Mouse (Mus musculus) heart, adult 8-10 months (tissue): ENCODE measurements at regions not wholly inside any gene's neighbourhood (a gene's known extent, or its start where the extent isn't known, plus 50 kb on each side); places are given as distances from the start of the nearest gene placed in this dataset.

Source experiments
- DNase-seq: peaks from one replicate; pipeline ENCODE4 v3.0.0; 2022; ENCODE audit warnings: low spot score

DNA sequence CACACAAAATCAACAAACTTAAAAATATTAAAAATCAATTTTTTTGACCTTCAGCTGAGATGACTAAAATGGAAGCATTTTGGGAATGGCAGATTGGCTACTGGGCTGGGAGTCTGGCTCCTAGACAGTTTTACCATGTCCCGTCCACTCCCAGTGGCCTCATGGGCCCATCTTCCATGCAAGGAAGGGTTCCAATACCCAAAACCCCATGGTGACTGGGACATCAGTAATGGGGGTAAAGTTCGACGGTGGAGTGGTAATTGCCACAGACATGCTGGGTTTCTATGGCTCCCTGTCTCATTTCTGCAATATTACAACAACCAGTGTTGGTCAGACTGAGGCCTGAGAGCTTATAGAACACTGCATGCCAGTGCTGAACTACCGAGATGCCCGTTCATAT, 82.2 kb downstream of the Il20rb start:
- DNase-seq, result no peak

DNA sequence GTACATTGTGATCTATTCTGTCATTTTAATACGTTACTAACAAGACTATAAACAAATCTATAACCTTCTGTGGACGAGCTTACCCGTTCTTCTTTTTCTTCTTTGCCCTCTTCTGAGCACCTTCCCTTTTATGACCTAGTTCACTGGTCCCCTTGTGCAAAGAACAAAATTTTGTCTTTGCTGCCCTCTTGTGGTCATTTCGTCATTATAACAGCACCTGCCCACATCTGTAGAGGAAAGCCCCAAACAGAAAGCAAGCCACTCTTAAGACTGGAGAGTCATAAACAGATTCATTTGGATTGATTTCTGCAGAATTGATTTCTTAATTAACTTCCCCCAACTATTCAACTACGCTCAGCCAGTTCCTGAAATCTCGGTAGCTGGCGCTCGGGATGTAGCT, 86.2 kb downstream of the Il20rb start:
- peak; percentile 67 for DNase-seq

DNA sequence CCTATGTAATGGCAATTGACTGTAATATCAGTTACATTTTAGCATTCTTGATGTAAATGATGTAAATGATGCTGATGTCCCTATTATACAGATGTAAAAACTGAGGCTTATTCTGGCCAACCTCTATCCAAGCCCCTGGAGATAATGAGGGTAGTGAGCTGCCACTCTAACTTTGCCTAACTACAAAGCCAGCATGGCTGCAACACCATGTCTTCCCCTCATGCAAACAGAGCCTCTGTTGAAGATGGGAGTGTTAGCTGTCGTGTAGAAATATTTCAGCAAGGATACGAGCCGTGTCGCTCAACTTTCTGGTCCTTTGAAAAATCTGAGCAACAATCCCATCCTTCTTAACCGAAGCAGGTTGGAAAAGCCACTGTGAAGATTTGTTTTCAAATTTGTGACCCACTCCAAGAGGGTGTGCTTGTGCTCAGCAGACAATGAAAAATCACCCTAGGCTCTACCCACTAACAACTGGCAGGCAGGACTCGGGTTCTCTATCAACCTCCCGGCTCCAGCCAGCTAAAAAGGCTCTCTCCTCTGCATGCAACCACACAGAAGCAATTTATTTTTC, 90.2 kb downstream of the Il20rb start:
- no peak for DNase-seq

DNA sequence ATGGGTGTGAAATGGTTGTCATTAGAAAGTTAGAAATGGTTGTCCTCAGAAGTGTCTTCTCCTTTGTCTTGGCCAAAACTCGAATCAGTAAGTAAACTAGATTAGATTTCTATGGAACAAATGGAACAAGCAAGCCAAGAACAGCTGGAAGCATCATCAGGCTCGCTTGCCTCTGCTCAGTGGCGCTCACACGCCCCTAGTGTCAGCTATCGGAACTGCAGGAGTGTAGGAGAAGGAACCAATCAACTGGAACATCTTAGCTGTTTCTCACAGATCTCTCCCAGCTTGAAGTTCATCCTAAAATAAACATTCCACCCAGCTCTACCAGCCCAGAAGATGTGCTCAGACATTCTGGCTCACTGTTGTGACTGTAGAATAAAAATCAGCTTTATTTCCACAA, 90.9 kb downstream of the Il20rb start:
- DNase-seq, result peak; percentile 69

DNA sequence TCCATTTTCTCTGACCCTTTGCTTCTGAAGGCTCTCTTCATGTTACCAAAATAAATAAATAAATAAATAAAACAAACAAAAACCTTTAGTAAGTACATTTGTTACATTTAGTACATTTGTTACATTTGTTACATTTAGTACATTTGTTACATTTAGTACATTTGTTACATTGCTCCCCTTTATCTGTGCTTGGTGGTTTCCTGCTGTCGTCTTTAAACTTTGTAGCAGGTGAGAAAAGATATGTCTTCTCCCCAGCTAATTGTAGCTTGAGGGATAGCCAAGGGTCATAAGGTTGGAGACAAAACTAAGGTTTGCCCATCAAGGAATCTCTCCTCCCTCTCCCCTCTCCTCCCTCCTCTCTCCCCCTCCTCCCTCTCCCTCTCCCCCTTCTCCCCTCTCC, 92.0 kb downstream of the Il20rb start:
- no peak for DNase-seq

DNA sequence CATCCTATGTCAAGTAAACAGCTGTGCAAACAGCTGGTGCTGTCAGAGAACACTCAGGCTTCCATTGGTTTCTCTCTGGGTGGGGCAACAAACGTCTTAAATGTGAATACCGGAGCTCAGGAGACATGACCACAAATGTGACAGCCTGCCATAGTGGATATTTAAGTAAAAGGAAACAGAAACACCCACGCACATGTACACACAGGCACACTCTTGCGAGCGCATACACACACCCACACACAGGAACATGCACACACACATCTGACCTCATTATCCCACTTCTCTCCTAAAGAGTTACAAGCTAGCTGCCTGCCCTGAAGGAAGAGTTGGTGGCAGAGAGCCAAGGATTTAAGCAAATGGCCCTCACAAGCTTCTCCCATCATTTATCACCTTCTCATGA, 92.4 kb downstream of the Il20rb start:
- DNase-seq, result no peak

DNA sequence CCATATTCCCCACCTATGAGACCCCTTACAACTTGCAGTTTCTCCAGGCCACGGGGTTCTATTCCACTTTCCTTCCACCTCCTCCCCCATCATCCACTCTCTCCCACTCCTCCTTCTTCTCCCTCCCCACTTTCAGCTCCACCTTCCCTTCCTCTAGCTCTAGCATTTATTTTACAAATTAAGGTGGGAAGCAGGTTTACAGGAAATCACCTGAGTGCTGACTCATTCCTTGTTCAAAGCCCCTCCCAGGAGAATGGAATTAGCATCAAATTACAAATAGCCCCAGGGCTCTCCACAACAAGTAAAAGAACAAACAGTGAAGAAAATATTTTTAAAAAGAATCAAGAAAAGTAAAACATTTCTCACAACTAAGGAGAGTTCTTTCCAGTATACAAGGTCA, 94.3 kb downstream of the Il20rb start:
- DNase-seq, result no peak

DNA sequence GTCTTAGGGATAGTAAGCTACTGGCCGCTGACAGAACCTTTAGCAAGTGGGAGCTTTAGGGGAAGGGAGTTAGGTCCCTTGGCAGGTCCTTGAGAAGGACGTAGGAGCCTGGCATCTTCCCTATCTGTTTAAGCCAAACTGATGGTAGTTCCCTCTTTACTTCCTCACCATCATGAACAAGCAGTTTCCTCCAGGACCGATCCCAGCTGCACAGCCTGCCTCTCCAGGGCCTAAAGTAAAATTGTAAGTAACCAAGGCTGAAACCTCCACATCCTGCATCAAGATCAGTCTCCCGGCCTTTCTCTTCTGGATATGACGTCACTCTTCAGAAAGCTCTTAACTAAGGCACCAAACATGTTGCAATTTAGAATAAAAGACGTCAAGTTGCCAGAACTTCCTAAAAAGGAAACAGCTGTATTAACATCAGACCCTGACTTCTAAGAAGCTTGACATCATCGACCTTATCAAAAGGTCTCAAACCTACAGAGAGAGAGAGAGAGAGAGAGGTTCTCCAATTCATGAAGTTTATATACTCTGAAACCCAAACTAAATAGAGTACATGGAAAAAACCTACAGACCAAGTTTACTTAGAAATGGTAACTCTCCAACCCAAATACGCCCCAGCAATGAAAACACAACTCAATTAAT, 94.9 kb downstream of the Il20rb start:
- DNase-seq, result no peak

DNA sequence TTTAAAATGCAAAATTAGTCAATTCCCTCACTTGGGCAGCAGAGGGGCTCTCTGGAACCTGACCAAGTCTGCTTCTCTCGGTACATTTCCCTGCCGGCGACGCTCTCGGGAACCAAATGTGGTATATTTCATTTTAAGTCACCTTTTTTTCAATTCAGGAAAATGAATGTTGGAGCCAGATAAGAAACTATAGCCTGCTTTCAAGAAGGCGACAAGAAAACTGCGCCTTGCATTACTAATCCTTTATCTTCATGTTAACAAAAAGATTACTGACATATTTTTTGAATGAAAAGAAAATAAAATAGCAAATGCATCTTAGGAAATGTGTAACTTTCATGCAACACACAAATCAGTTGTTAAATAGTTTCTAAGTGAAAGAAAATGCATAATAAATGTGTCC, 98.2 kb downstream of the Il20rb start:
- no peak for DNase-seq

DNA sequence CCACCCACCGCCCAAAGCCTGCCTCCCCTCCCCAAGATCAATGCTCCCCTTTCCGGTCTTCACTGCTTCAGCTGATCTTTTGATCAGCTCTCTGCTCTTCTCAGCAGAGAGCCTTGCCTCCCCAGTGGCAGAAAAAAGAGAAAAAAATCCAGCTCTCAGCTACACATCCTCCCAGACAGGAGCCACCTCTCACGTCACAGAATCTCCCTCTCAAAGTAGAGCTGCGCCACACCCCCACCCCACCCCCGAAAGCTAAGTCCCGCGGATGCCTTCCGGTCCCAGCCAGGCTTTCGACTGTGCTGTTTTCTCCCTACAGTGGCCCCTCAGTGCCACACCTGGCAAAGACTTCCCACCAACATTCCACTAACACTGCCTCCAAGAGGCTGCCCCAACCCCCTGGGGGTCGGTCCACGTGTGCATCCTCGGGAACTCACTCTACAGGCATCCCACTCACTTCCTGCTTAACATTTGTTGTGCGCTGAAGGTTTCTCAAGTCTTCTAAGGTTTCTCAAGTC, 99.4 kb downstream of the Il20rb start:
- no peak for DNase-seq

DNA sequence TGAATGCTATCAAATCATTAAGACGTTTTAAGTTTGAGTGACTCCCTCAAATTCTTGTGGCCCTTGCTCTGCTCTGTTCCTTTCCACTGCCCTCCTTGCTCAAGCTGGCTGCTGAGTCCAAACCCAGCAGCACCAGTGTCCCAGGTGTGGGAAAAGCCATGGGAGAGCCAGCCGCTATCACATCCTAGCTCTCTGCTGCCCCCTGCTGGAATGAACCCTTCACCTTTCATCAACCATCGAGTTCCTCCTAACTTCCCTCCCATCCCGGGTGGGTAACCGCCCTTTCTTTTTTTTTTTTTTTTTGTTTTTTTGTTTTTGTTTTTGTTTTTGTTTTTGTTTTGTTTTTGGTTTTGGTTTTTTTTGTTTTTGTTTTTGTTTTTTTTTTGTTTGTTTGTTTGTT, 104.1 kb downstream of the Il20rb start:
- peak; percentile 21 for DNase-seq

DNA sequence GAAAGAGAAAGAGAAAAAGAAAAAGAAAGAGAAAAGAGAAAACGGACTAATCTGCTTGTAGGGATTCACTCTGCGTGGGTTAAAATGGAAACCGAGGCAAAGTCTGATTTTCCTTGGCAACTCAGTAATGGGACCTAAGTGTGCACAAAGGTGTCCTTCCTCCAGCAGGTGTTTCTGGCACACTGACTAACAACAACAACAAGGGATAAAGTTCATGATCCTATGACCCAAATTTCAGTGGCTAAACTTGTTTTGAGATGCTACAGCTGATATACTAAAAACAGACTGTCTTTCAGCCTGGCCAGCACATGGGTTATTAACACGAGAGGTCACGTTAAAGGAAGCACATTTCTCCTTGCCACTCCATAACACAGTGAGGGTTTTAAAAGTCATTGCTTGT, 116.7 kb downstream of the Il20rb start:
- DNase-seq, result no peak

DNA sequence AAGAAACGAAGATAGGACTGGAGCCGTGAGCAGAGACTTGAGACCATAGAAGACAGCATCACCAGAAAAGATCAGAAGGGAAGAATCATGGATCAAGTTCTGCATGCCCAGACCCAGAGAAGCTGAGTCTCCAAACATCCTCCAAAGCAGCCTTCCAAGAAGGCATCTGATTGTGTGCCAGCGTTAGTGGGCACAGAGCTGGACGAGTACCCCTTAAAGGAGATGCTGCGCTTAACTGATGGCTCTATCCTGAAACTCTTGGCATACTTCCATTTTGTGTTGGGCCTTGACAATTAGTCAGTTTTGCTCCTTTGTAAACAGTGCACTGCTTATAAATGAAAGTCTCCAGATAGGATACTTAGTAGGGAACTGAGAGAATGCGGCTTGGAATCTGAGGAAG, 119.8 kb downstream of the Il20rb start:
- no peak for DNase-seq

DNA sequence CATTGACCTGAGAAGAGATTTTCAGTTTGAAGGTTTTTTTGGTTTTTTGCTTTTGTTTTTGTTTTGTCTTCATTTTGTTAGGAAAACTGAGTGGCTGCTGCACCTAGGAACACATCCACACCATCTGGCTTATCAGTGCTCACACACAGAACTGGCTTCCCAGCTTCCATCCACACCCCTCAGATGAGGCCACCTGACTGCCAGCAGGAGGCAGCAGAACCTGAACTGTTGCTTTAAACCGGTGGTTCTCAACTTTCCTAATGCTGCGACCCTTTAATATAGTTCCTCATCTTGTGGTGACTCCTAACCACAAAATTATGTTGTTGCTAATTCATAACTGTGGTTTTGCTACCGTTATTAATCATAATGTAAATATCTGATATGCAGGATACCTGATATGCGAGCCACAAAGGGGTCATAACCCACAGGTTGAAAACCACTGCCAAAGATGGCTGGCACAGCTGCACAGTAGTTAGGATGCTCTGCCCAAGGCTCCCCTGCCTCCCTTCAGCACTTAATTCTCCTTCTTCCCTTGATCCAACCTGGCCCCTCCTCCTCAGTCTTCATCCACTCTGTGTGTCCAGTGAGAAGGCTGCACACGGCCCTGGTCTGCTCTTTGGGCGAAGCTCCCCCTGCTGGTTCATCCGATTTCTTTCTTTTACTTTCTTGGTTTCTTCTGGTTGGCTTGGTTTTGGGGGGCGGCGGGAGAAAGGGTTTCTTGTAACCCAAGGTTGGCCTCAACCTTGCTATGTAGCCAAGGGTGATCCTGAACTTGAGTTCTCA, 126.5 kb downstream of the Il20rb start:
- DNase-seq, result no peak

DNA sequence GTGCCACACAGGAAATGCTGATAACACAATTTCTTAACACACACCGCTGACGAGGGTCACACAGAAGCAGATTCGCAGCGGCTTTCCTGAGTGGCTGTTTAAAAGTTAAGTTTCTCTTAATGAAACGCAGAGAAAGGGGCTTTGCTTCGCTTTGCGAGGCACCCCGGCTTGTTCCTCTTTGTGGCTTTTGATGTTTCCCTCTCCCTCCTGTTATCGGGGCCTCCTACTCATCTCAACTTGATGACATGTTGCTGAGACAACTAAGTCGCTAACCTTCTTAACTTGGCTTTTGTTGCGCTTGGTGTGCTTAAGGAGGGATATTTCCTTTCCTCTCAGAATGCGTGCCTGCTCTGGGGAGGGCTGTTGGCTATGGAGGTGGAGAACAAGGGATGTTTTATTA, 129.0 kb downstream of the Il20rb start:
- no peak for DNase-seq

DNA sequence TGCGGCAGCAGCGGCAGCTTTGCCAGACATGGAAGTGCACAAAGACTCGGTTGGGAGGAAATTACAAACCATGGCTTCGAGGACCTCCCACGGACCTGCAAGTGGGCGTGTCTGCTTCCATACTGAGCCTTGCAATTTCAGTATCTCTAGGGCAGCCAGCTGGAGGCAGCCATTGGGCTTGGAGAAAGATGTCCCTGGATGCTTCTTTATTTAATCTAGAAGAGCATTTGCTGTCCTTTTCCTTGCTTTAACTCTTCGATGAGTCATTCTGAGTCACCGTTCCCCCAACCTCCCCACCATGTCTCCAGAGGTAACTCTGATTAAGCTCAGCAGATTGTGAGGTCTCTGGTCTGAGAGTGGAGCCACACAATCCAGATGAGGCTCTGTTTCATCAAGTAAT, 145.8 kb downstream of the Il20rb start:
- no peak for DNase-seq

DNA sequence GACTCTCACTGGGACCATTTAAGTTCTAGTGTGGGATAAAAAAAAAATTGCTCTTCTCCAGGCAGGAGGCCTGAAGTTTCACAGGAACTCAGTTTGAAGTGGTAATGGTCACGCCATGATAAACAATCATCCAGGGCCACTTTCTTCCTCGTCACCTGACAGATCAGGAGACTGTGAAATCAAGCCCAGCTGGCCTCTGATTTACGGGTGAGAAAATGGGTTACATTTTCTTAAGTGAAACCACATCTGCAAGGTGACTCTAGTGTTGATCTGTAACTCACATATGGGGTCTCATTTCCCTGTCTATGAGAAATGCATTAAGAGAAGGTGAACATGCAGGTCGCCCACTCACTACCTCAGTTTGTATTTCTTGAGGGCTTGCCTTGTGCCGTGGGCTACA, 178.8 kb downstream of the Il20rb start:
- no peak for DNase-seq

DNA sequence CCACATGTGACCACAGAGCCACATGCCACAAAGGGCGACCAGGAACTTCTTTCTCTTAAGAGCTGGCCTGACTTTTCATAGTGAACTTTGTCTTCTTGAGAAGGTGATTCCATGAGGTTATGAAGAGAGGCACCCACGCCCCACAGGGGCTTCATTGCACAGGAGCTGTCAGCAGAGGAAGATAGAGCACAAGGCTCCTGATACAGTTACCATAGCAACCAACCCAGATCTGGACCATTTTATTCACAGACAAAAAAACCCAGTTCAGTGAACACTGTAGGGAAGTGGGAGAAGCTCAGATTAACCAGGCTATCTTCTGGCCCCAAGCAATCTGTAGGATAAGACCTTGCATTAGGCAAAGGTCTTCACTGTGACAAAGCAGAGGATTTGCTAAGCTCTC, 179.2 kb downstream of the Il20rb start:
- no peak for DNase-seq

DNA sequence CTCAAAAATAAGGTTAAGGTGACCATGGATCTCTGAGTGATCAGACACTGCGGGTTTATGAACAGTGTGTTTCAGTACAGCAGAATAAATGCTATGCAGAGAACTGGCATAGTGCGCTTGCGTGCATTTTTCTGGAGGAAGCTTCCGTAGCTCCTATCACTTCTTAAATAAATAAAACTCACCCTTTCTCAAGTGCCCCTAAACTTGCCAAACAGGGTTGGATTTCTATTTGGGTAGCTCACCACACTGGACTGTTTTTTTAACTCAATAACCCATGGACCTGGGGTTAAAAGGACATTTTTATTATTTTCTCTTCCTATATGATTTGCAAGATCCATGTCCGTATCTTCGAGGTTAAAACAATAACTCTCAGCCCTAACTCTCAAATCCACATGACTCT, 182.8 kb downstream of the Il20rb start:
- no peak for DNase-seq

DNA sequence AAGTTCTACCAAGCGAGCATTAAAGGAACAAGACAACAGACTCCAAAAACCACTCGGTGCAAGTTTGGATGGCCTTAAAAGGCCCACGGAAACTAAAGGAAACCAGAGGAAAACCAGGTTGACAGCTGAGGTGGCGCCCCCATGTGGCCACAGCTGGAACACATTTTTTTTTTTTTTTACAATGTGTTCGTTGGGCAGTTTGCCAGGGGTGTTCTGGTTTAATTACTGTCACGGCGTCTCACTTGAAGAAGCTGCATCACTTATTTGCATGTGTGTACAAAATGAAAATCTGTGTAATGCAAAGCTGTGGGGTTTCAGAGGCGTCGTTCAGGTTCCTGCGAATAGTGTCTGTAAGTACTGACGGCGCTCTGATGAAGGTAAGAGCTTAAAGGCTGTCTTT, 185.0 kb downstream of the Il20rb start:
- no peak for DNase-seq

DNA sequence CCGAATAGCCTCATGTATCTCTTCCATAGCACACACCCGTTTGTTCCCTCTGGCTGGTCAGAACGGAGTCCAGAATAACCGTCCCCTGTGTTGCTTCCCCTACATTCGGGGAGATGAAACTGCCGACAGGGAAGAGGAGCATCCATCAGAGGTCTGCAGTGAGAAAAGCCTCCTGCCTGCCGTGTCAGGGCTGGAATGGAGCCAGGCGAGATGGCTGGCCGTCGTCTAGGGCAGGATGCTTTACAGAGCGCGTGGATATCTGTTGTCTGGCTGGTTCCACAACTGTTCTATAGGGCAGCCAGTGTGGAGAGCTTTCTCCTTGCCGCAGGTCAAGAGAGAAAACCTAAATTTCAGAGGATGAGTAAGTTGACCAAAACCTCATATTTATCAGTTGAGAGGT, 209.2 kb downstream of the Il20rb start:
- no peak for DNase-seq

DNA sequence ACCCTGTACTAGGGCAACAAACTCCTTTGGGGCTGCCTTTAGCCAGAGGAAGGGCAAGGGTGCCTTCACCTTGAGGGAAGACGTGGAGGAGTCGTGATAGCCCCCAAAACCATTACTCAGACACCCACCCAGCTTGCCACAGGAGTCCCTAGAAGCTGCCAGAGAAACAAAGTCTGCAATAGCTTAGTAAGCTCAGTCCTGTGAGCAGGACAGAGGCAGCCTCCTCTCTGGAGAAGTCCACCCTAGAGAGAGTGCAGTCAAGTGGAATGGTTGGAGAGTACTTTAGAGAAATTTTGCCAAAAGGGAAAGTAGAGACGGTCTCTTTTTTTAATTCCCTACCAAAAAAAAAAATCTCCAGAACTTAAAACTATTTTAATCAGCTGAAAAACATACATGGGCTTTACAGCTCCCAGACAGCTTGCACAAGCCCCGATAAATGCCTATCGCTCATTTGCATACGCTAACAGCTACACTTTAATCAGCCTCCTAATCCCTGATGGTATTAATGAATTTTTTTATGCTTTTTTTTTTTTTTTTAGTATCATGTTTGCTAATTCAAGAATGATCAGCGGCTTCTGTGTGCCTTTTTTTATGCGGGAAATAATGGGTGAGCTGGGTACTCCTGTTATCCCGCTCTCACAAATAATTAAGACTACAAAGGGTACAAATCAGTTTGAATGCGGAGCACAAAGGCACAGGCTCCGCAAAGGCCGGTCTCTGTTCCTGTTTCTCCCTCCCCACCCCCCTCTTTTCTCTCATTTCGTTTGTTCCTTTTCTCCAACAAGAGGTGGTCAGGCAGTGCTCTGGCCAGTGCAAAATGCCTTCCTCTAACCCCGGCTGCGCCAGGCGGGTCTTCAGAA, 219.8 kb downstream of the Il20rb start:
- no peak for DNase-seq
